In genomic region chr5:111644788-111645187, GRCm38 (mm10) we compare ENCODE assay signal across 12 mouse cellular contexts.
"Had no signal": no experiment of that assay in that cellular context is flagged by ENCODE, and none has a peak within 500 bp of the region (broad histone marks: within the 10 kb centered on the region; RNA-seq: fewer than 3 reads in every experiment).

No protein-coding gene starts in this region.

- H3K36me3 ChIP-seq: limb, embryonic 15.5 days; liver, embryonic 12.5 days; midbrain, embryonic 13.5 days; neural tube, embryonic 15.5 days had no signal

- H3K4me3 ChIP-seq: limb, embryonic 15.5 days; liver, embryonic 12.5 days; midbrain, embryonic 13.5 days; myocyte; neural tube, embryonic 15.5 days had no signal

- H3K27ac ChIP-seq: limb, embryonic 15.5 days; liver, embryonic 12.5 days; midbrain, embryonic 13.5 days; neural tube, embryonic 15.5 days; stomach, postnatal 0 days had no signal

- H3K4me2 ChIP-seq: limb, embryonic 15.5 days; liver, embryonic 12.5 days; midbrain, embryonic 13.5 days; neural tube, embryonic 15.5 days had no signal

- H3K9ac ChIP-seq: limb, embryonic 15.5 days; liver, embryonic 12.5 days; midbrain, embryonic 13.5 days; neural tube, embryonic 15.5 days had no signal

- DNase-seq: kidney, adult 8-10 months; kidney, postnatal 25 days; right cerebral cortex, adult 18-20 months; right cerebral cortex, postnatal 25 days; thymus, postnatal 4 days had no signal

- H3K27me3 ChIP-seq: neural tube, embryonic 15.5 days had no signal

- ATAC-seq: liver, embryonic 12.5 days; lung, postnatal 0 days; midbrain, embryonic 13.5 days had no signal

- H3K9me3 ChIP-seq: limb, embryonic 15.5 days; liver, embryonic 12.5 days; midbrain, embryonic 13.5 days; neural tube, embryonic 15.5 days had no signal

- H3K4me1 ChIP-seq: liver, embryonic 12.5 days had no signal
